Mouse (Mus musculus) liver, adult (tissue): Measurements from ENCODE around the gene Lrrc75a.

ENCODE experiments used
- GATA4 ChIP-seq: IDR thresholded peaks from 2 replicates; pipeline ENCODE4 v1.6.1; 2014; ENCODE audit warnings: mild to moderate bottlenecking, low read length; ENCODE audit not compliant: insufficient replicate concordance

The Lrrc75a gene

DNA sequence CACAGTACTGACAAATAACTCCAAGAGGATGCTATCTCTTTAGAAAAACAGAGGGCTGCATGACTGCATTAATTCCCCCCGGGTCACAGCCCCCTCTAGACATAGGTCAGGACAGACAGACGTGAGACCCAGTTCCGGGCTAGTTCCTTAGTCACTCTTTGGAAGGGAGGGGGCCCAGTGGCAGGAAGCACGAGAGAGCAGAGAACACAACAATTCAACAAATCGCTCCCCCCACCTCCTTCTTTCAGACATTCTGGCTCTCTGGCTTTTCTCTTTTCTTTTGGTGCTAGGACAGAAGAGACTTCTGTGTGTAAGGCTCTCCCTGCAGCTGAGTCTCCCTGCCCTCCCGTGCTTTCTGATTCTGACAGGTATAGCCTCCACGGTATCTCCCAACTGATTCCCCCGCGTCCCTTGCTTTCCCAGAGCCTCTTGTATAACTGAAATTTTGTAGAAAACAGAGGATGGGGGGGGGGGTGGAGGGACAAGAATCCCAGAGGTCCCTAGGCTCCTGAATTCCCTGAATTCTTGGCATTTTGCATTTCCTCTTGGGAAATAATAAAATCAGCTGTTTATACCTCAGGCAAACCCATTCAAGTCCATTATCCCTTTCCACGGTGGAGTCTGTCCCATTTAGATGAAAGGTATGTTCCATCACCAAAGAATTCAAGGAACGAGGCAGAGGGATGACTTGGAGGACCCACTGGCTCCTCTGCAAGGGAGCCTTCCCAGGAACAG, 12.1 kb downstream of the Lrrc75a start:
- TF ChIP-seq GATA4: no peak

GRCm38 (mm10) chr11:62635406-62635805, 12.9 kb downstream of the Lrrc75a start:
- TF ChIP-seq GATA4: no peak

DNA sequence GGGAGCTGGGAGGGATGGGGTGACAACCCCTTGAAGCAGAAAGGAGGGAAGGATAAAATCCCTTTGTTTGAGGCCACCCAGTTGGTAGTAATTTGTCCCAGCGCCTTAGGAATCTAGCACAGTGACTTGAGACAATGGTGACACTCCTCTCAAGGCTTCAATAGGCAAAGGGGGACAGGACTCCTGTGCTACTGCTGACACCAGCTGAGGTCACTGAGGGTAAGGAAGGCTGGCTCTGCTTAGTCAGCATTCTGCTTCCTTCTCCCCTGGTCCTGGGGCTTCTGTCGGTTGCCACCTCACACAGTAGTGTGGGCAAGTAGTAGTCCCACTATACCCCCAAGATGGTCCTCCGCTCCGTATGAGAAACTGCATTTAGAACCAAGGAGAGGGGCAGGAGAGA, 17.2 kb downstream of the Lrrc75a start:
- no peak for TF ChIP-seq GATA4

GRCm38 (mm10) chr11:62630225-62630821, 18.0 kb downstream of the Lrrc75a start:
- no peak for TF ChIP-seq GATA4

GRCm38 (mm10) chr11:62629352-62630224, 18.7 kb downstream of the Lrrc75a start:
- TF ChIP-seq GATA4: no peak

GRCm38 (mm10) chr11:62624341-62625291, 23.7 kb downstream of the Lrrc75a start:
- TF ChIP-seq GATA4: no peak

GRCm38 (mm10) chr11:62622850-62623249, 25.5 kb downstream of the Lrrc75a start:
- no peak for TF ChIP-seq GATA4

DNA sequence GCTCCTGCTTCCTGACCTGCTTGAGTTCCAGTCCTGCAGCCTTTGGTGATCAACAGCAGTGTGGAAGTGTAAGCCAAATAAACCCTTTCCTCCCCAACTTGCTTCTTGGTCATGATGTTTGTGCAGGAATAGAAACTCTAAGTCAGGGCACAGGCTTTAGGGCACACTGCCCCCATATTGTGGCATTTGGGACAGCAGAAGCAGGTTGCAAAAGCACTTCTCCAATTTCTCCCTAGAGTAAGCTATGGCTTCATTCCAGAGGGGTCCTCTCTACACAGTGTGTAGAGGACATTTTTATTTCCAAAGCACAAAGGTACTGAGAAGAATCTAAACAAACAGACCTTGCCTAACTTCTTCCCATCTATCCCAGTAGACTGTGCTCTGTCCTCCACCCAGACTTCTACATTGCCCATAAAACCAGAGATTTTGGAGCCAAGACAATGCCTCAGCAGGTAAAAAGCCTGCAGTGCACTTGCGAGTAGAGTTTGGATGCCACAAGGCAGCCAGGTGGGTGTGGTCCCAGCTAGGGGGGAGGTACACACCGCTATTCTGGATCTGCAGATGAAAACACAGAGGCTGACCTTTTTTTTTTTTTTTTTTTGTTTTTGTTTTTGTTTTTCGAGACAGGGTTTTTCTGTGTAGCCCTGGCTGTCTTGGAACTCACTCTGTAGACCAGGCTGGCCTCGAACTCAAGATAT, 26.6 kb downstream of the Lrrc75a start:
- no peak for TF ChIP-seq GATA4

DNA sequence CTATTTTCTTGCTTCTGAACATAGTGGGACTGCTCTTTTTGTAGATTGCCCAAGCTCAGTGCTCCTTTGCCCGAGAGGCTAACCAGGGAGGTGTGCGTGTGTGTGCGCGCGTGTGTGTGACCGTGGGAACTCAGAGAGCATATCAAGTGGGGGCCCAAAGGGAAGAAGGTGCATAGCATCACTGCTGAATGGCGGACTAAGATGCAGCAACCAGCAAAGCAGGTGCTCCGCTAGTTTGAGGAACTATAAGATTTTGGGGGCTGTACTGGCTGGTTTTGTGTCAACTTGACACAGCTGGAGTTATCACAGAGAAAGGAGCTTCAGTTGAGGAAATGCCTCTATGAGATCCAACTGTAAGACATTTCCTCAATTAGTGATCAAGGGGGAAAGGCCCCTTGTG, 27.2 kb downstream of the Lrrc75a start:
- TF ChIP-seq GATA4: no peak

- no peak for TF ChIP-seq GATA4
Observed at GRCm38 (mm10) chr11:62615456-62615855, 32.9 kb downstream of the Lrrc75a start.

GRCm38 (mm10) chr11:62614876-62615410, 33.4 kb downstream of the Lrrc75a start:
- TF ChIP-seq GATA4: no peak

GRCm38 (mm10) chr11:62613657-62614365, 34.5 kb downstream of the Lrrc75a start:
- TF ChIP-seq GATA4: no peak

- no peak for TF ChIP-seq GATA4
Observed at GRCm38 (mm10) chr11:62612604-62613003, 35.7 kb downstream of the Lrrc75a start.

GRCm38 (mm10) chr11:62610304-62610703, 38.0 kb downstream of the Lrrc75a start:
- TF ChIP-seq GATA4: no peak
